Mouse (Mus musculus): ENCODE measurements around the gene Gm11168. TPM values are rescaled to one million over a fixed set of nuclear protein-coding genes. Genes with fewer than 3 reads are reported as not detected.
"Not testable (repeated sequence)": the region's sequence is repeated elsewhere in the genome, so short reads cannot be mapped to it uniquely, and the experiment has no call there.

Gene Gm11168
- polyA plus RNA-seq, 1 experiment from 2014 or later, result not detected

DNA sequence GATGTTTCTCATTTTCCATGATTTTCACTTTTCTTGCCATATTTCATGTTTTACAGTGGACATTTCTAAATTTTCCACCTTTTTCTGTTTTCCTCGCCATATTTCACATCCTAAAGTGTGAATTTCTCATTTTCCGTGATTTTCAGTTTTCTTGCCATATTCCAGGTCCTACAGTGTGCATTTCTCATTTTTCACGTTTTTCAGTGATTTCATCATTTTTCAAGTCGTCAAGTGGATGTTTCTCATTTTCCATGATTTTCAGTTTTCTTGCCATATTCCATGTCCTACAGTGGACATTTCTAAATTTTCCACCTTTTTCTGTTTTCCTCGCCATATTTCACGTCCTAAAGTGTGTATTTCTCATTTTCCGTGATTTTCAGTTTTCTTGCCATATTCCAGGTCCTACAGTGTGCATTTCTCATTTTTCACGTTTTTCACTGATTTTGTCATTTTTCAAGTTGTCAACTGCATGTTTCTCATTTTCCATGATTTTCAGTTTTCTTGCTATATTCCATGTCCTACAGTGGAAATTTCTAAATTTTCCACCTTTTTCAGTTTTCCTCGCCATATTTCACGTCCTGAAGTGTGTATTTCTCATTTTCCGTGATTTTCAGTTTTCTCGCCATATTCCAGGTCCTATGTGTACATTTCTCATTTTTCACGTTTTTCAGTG is 20.3 kb downstream of the Gm11168 start, which contains the start of gene Gm10718:
Gene Gm10718, plus strand, starts transcription at position 236 of the 673 bp plus-strand sequence.
- not testable (repeated sequence) for H3K9ac ChIP-seq (ENCODE audit: low read depth, low read length); H3K4me3 ChIP-seq (ENCODE audit: low read depth, low read length); H3K27ac ChIP-seq (replicated peaks; ENCODE audit: low read depth, low read length); ATAC-seq (ENCODE audit: low read depth); H3K9me3 ChIP-seq (ENCODE audit: control insufficient read depth, low read length); H3K36me3 ChIP-seq (ENCODE audit: control insufficient read depth, insufficient read depth, low read length); H3K4me2 ChIP-seq (ENCODE audit: low read depth, low read length); H3K27me3 ChIP-seq (replicated peaks; ENCODE audit: control insufficient read depth, insufficient read depth, low read length); DNase-seq (ENCODE audit: low spot score); H3K4me1 ChIP-seq (ENCODE audit: control insufficient read depth, insufficient read depth, low read length)
- WGBS, result 73% methylated on average over 9 of the region's 13 CpGs

DNA sequence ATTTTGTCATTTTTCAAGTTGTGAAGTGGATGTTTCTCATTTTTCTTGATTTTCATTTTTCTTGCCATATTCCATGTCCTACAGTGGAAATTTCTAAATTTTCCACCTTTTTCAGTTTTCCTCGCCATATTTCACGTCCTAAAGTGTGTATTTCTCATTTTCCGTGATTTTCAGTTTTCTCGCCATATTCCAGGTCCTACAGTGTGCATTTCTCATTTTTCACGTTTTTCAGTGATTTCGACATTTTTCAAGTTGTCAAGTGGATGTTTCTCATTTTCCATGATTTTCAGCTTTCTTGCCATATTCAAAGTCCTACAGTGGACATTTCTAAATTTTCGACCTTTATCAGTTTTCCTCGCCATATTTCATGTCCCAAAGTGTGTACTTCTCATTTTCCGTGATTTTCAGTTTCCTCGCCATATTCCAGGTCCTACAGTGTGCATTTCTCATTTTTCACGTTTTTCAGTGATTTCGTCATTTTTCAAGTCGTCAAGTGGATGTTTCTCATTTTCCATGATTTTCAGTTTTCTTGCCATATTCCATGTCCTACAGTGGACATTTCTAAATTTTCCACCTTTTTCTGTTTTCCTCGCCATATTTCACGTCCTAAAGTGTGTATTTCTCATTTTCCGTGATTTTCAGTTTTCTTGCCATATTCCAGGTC is 21.0 kb downstream of the Gm11168 start:
- H3K9ac ChIP-seq (ENCODE audit: low read depth, low read length); H3K4me3 ChIP-seq (ENCODE audit: low read depth, low read length); H3K27me3 ChIP-seq (replicated peaks; ENCODE audit: control insufficient read depth, insufficient read depth, low read length); ATAC-seq (ENCODE audit: low read depth); H3K27ac ChIP-seq (replicated peaks; ENCODE audit: low read depth, low read length); H3K4me1 ChIP-seq (ENCODE audit: control insufficient read depth, insufficient read depth, low read length); H3K36me3 ChIP-seq (ENCODE audit: control insufficient read depth, insufficient read depth, low read length); DNase-seq (ENCODE audit: low spot score); H3K9me3 ChIP-seq (ENCODE audit: control insufficient read depth, low read length); H3K4me2 ChIP-seq (ENCODE audit: low read depth, low read length): not testable (repeated sequence)
- whole genome bisulfite sequencing, result 66% methylated on average over 15 of the region's 16 CpGs

DNA sequence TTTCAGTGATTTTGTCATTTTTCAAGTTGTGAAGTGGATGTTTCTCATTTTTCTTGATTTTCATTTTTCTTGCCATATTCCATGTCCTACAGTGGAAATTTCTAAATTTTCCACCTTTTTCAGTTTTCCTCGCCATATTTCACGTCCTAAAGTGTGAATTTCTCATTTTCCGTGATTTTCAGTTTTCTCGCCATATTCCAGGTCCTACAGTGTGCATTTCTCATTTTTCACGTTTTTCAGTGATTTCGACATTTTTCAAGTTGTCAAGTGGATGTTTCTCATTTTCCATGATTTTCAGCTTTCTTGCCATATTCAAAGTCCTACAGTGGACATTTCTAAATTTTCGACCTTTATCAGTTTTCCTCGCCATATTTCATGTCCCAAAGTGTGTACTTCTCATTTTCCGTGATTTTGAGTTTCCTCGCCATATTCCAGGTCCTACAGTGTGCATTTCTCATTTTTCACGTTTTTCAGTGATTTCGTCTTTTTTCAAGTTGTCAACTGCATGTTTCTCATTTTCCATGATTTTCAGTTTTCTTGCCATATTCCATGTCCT is 21.8 kb downstream of the Gm11168 start, which contains the start of gene Gm10717:
Gene Gm10717, plus strand, starts transcription at position 506 of the 556 bp plus-strand sequence.
- not testable (repeated sequence) for H3K9ac ChIP-seq (ENCODE audit: low read depth, low read length); ATAC-seq (ENCODE audit: low read depth); H3K27me3 ChIP-seq (replicated peaks; ENCODE audit: control insufficient read depth, insufficient read depth, low read length); H3K4me1 ChIP-seq (ENCODE audit: control insufficient read depth, insufficient read depth, low read length); H3K4me3 ChIP-seq (ENCODE audit: low read depth, low read length); DNase-seq (ENCODE audit: low spot score); H3K27ac ChIP-seq (replicated peaks; ENCODE audit: low read depth, low read length); H3K4me2 ChIP-seq (ENCODE audit: low read depth, low read length); H3K9me3 ChIP-seq (ENCODE audit: control insufficient read depth, low read length); H3K36me3 ChIP-seq (ENCODE audit: control insufficient read depth, insufficient read depth, low read length)
- WGBS, result 71% methylated on average over 12 of the region's 12 CpGs

- not testable (repeated sequence) for DNase-seq (ENCODE audit: low spot score); H3K9ac ChIP-seq (ENCODE audit: low read depth, low read length); H3K4me2 ChIP-seq (ENCODE audit: low read depth, low read length); ATAC-seq (ENCODE audit: low read depth); H3K9me3 ChIP-seq (ENCODE audit: control insufficient read depth, low read length); H3K4me1 ChIP-seq (ENCODE audit: control insufficient read depth, insufficient read depth, low read length); H3K36me3 ChIP-seq (ENCODE audit: control insufficient read depth, insufficient read depth, low read length); H3K4me3 ChIP-seq (ENCODE audit: low read depth, low read length); H3K27ac ChIP-seq (replicated peaks; ENCODE audit: low read depth, low read length); H3K27me3 ChIP-seq (replicated peaks; ENCODE audit: control insufficient read depth, insufficient read depth, low read length)
- 61% methylated on average over 4 of the region's 6 CpGs for WGBS
These were observed 22.5 kb downstream of the Gm11168 start for GRCm38 (mm10) chr9:3025653-3026052.

DNA sequence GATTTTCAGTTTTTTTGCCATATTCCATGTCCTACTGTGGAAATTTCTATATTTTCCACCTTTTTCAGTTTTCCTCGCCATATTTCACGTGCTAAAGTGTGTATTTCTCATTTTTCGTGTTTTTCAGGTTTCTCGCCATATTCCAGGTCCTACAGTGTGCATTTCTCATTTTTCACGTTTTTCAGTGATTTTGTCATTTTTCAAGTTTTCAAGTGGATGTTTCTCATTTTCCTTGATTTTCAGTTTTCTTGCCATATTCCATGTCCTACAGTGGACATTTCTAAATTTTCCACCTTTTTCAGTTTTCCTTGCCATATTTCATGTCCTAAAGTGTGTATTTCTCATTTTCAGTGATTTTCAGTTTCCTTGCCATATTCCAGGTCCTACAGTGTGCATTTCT is 23.0 kb downstream of the Gm11168 start:
- not testable (repeated sequence) for DNase-seq (ENCODE audit: low spot score)
- WGBS, result 70% methylated on average over 5 of the region's 5 CpGs

GRCm38 (mm10) chr9:3026741-3027140 is 23.6 kb downstream of the Gm11168 start:
- H3K36me3 ChIP-seq (ENCODE audit: control insufficient read depth, insufficient read depth, low read length); H3K27me3 ChIP-seq (replicated peaks; ENCODE audit: control insufficient read depth, insufficient read depth, low read length); ATAC-seq (ENCODE audit: low read depth); DNase-seq (ENCODE audit: low spot score); H3K27ac ChIP-seq (replicated peaks; ENCODE audit: low read depth, low read length); H3K9ac ChIP-seq (ENCODE audit: low read depth, low read length); H3K4me1 ChIP-seq (ENCODE audit: control insufficient read depth, insufficient read depth, low read length); H3K9me3 ChIP-seq (ENCODE audit: control insufficient read depth, low read length); H3K4me3 ChIP-seq (ENCODE audit: low read depth, low read length); H3K4me2 ChIP-seq (ENCODE audit: low read depth, low read length): not testable (repeated sequence)
- WGBS, result 64% methylated on average over 9 of the region's 9 CpGs

More for the DNA sequence above, 23.0 kb downstream of the Gm11168 start:
- not testable (repeated sequence) for H3K4me3 ChIP-seq (ENCODE audit: low read depth, low read length); H3K9me3 ChIP-seq (ENCODE audit: control insufficient read depth, low read length); H3K27ac ChIP-seq (replicated peaks; ENCODE audit: low read depth, low read length); H3K4me2 ChIP-seq (ENCODE audit: low read depth, low read length); H3K36me3 ChIP-seq (ENCODE audit: control insufficient read depth, insufficient read depth, low read length); H3K27me3 ChIP-seq (replicated peaks; ENCODE audit: control insufficient read depth, insufficient read depth, low read length); H3K9ac ChIP-seq (ENCODE audit: low read depth, low read length); H3K4me1 ChIP-seq (ENCODE audit: control insufficient read depth, insufficient read depth, low read length); ATAC-seq (ENCODE audit: low read depth)

GRCm38 (mm10) chr9:3027200-3027599 is 24.1 kb downstream of the Gm11168 start:
- H3K4me1 ChIP-seq (ENCODE audit: control insufficient read depth, insufficient read depth, low read length); H3K4me3 ChIP-seq (ENCODE audit: low read depth, low read length); H3K27ac ChIP-seq (replicated peaks; ENCODE audit: low read depth, low read length); H3K9ac ChIP-seq (ENCODE audit: low read depth, low read length); H3K36me3 ChIP-seq (ENCODE audit: control insufficient read depth, insufficient read depth, low read length); ATAC-seq (ENCODE audit: low read depth); H3K27me3 ChIP-seq (replicated peaks; ENCODE audit: control insufficient read depth, insufficient read depth, low read length); H3K9me3 ChIP-seq (ENCODE audit: control insufficient read depth, low read length); H3K4me2 ChIP-seq (ENCODE audit: low read depth, low read length): not testable (repeated sequence)
- 74% methylated on average over 9 of the region's 9 CpGs for WGBS
- peak; percentile 33 for DNase-seq (ENCODE audit: low spot score)

DNA sequence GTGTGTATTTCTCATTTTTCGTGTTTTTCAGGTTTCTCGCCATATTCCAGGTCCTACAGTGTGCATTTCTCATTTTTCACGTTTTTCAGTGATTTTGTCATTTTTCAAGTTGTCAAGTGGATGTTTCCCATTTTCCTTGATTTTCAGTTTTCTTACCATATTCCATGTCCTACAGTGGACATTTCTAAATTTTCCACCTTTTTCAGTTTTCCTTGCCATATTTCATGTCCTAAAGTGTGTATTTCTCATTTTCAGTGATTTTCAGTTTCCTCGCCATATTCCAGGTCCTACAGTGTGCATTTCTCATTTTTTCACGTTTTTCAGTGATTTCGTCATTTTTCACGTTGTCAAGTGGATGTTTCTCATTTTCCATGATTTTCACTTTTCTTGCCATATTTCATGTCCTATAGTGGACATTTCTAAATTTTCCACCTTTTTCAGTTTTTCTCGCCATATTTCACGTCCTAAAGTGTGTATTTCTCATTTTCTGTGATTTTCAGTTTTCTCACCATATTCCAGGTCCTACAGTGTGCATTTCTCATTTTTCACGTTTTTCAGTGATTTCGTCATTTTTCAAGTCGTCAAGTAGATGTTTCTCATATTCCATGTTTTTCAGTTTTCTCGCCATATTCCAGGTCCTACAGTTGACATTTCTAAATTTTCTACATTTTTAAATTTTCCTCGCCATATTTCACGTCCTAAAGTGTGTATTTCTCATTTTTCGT is 26.3 kb downstream of the Gm11168 start:
- DNase-seq (ENCODE audit: low spot score); ATAC-seq (ENCODE audit: low read depth); H3K27me3 ChIP-seq (replicated peaks; ENCODE audit: control insufficient read depth, insufficient read depth, low read length); H3K36me3 ChIP-seq (ENCODE audit: control insufficient read depth, insufficient read depth, low read length); H3K9ac ChIP-seq (ENCODE audit: low read depth, low read length); H3K4me3 ChIP-seq (ENCODE audit: low read depth, low read length); H3K9me3 ChIP-seq (ENCODE audit: control insufficient read depth, low read length); H3K27ac ChIP-seq (replicated peaks; ENCODE audit: low read depth, low read length); H3K4me1 ChIP-seq (ENCODE audit: control insufficient read depth, insufficient read depth, low read length); H3K4me2 ChIP-seq (ENCODE audit: low read depth, low read length): not testable (repeated sequence)
- WGBS, result 66% methylated on average over 12 of the region's 16 CpGs

All from embryonic facial prominence, embryonic 14.5 days (tissue).